Mouse (Mus musculus) spleen, postnatal 10 days (tissue): ENCODE data around the gene Cd52.
A peak's percentile ranks its signal among the peaks of the same experiment; 100 is the strongest.

Experiments
- DNase-seq, 2 experiments: peaks; one replicate each; pipeline ENCODE4 v3.0.0; 2021 to 2022; ENCODE audit warnings: low spot score in 2 of 2

The Cd52 gene

GRCm38 (mm10) chr4:134052560-134052959 lies 42.3 kb downstream of the Cd52 start:
- DNase-seq: no peak

DNA sequence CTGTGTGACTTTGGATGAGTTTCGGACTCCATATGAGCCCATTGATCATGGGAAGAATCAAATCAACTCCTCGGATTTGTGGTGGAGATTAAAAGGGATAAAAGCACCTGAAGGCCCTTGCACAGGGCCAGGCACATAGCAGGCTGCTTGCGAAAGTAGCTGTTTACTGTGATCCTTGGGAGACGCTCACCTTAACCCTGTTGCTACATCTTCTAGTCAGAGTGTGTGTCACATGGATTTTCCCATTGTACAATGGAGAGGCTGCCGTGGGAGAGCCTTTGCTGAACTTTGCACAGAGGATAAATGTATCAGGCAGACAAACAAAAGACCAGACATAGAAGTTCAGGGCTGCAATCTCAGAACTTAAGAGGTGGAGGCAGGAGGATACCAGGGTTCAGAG lies 43.0 kb downstream of the Cd52 start:
- no peak for DNase-seq

GRCm38 (mm10) chr4:134047648-134048047 lies 47.2 kb downstream of the Cd52 start:
- no peak for DNase-seq

DNA sequence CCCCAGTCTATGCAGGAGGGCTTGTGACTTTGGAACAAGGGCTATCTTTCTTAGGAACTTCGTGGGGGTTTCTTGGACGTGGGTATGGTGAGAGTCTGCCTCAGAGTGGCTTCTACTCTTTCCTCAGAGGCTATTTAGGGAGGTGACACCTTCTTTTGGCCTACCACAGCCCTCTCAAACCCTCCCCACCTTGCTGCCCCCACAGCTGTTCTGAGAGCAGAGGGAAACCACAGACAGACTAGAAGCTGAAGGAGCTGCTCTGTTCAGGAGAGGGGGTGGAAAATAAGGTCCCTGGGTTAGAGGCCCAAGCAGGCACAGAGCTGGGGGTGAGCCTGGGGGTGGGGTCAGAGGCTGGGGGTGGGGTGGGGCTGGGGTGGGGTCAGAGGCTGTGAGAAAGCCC lies 51.8 kb downstream of the Cd52 start:
- no peak for DNase-seq

DNA sequence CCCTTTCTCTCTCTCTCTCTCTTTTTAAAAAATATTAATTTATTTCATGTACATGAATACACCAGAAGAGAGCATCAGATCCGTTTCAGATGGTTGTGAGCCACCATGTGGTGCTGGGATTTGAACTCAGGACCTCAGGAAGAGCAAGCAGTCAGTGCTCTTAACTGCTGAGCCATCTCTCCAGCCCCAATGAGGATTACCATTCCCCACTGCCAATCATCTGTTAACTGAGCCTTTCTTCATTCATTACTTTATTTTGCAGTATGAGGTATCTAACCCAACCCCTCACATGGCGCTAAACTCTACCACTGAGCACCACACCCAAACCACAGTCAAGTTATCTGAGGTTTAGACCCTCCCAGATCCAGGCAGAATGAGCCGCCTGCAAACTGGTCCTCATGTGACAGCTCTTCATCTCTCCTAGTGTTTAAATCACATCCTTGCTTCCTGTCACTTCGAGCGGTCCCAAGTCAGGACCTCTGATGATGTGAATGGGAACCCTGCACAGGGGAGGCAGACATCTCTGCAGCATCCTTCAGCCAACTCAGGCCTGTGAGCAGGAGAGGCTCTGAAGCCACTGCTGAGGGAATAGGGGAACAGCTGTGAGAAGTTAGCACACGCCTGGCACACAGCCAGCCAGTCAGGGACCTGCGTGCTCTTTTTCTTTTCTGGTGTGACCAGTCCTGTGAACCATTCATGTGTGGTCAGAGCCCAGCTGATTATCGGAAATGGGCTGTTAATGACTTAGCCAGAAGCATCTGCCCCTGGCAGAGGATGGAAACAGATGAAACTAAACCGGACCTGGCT lies 53.4 kb downstream of the Cd52 start:
- no peak for DNase-seq

- DNase-seq: peak; percentile 67 to 86
Observed at GRCm38 (mm10) chr4:134035953-134036352, 58.9 kb downstream of the Cd52 start.
